Mouse (Mus musculus) left cerebral cortex, postnatal 36 days (tissue): ENCODE measurements at regions not wholly inside any gene's neighbourhood (a gene's known extent, or its start where the extent isn't known, plus 50 kb on each side); places are given as distances from the start of the nearest gene placed in this dataset.

Source experiments
- DNase-seq, 2 experiments: peaks; one replicate each; pipeline ENCODE4 v3.0.0; 2021 to 2022; ENCODE audit warnings: low spot score in 2 of 2, mixed read lengths in 1 of 2
- intact Hi-C: fragments of 180-260 bp; cut with DNase I; formaldehyde crosslinking; loops from one replicate; pipeline ENCODE4 v1.15.1; 2025

GRCm38 (mm10) chr14:71036620-71037019, 437.0 kb upstream of the Fam160b2 start:
- no peak for DNase-seq
- intact Hi-C loops = no loop called here

DNA sequence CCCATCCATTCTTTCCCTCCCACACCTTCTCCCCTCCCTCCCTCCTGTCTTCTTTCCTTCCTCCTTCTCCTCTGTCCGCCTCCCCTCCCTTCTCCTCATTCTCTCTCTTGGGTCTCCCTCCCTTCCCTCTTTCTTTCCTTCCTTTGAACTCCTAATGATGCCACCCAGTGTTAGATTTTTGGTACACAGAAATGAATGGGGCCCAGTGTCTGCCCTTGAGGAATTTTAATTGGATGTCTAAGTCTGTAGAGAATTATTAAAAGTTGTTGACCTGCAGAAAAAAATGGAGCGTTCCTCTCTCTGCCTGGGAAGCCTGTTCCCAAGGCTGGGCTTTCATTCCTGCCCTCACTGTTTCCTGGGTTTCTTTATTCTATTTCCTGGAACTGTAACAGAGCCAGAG, 434.0 kb upstream of the Fam160b2 start:
- intact Hi-C loops = no loop called here
- DNase-seq = no peak

GRCm38 (mm10) chr14:71030164-71030880, 430.7 kb upstream of the Fam160b2 start:
- intact Hi-C loops = no loop called here
- DNase-seq = no peak
